In the genomic region with DNA sequence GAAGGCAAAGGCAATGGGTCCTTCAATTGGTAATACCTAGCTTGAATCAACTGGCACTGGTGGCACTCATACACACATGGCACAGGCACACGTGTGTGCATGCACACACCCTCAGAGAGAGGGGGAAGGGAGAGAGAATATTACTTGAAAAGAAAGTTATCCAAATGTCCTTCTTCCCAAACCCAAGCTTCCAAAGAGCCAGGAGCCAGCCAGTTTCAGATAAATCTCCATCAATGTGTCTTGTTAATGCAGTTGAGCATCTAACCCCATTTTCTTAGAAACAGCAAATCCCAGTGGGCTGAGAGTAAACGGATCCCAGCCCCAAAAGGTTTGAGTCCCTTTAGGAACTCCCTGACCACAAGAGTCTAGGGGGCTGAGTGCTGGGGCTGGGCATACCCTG, we compare ENCODE assay signal across 26 mouse cellular contexts. TPM values are rescaled to one million over a fixed set of nuclear protein-coding genes. Genes with fewer than 3 reads are reported as not detected.
DNase-seq lines count a peak whose midpoint lies in the region; ATAC-seq and TF ChIP-seq lines count a peak whose summit lies in the region.
"Had no signal": no experiment of that assay in that cellular context is flagged by ENCODE, and none has a peak within 500 bp of the region (broad histone marks: within the 10 kb centered on the region; RNA-seq: fewer than 3 reads in every experiment).

No protein-coding gene starts in this region.

- H3K9ac ChIP-seq in heart, adult 2 months (ENCODE audit: low read depth, low read length), result no peak overlapping the region
- H3K9ac ChIP-seq in intestine, postnatal 0 days (ENCODE audit: low read depth, low read length), result no peak overlapping the region
- H3K9ac ChIP-seq: forebrain, embryonic 12.5 days; forebrain, embryonic 15.5 days; hindbrain, embryonic 13.5 days had no signal

- H3K27me3 ChIP-seq in heart, adult 2 months (ENCODE audit: control insufficient read depth, insufficient read depth, low read length), result no peaks in the 10 kb centered on the region
- no peaks in the 10 kb centered on the region for H3K27me3 ChIP-seq in spleen, adult 2 months (ENCODE audit: control insufficient read depth, insufficient read depth, low read length)
- H3K27me3 ChIP-seq in intestine, postnatal 0 days (replicated peaks; ENCODE audit: control insufficient read depth, insufficient read depth, low read length), result no peaks in the 10 kb centered on the region
- no peaks in the 10 kb centered on the region for H3K27me3 ChIP-seq in embryonic facial prominence, embryonic 10.5 days (replicated peaks; ENCODE audit: low read depth, poor library complexity, severe bottlenecking)
- H3K27me3 ChIP-seq: embryonic facial prominence, embryonic 13.5 days; forebrain, embryonic 12.5 days; forebrain, embryonic 15.5 days; hindbrain, embryonic 13.5 days had no signal

- TF ChIP-seq CTCF in heart, adult 2 months (IDR thresholded peaks at IDR 0.05), result no peak
- no peak for TF ChIP-seq CTCF in spleen, adult 2 months (IDR thresholded peaks at IDR 0.05; ENCODE audit: extremely low read depth, insufficient read depth, insufficient read length, insufficient replicate concordance)
- no peak for TF ChIP-seq CTCF in bone marrow macrophage, adult 2 months (IDR thresholded peaks at IDR 0.05; ENCODE audit: low read depth, low read length)
- TF ChIP-seq CTCF in intestine, postnatal 0 days (IDR thresholded peaks at IDR 0.05; ENCODE audit: low read depth), result no peak

- H3K27ac ChIP-seq in heart, adult 2 months, result peak overlapping the region; percentile 45
- peak overlapping the region; percentile 43 for H3K27ac ChIP-seq in spleen, adult 2 months (ENCODE audit: insufficient read depth, low read length)
- H3K27ac ChIP-seq in bone marrow macrophage, adult 2 months (ENCODE audit: insufficient read depth, low read depth, low read length), result 0 out of 2 replicates have a peak overlapping the region, but pooled peaks have one; percentile 1
- peak overlapping the region; percentile 71 for H3K27ac ChIP-seq in brown adipose tissue, adult 24 weeks (replicated peaks; ENCODE audit: low read depth, low read length)
- H3K27ac ChIP-seq in intestine, postnatal 0 days (ENCODE audit: low read depth, low read length), result no peak overlapping the region
- no peak overlapping the region for H3K27ac ChIP-seq in embryonic facial prominence, embryonic 10.5 days (replicated peaks)
- H3K27ac ChIP-seq: forebrain, embryonic 12.5 days; forebrain, embryonic 15.5 days; hindbrain, embryonic 13.5 days had no signal

- no peak for TF ChIP-seq EP300 in heart, adult 2 months (IDR thresholded peaks at IDR 0.05; ENCODE audit: insufficient read depth, low read depth, low read length)

- H3K4me1 ChIP-seq in heart, adult 2 months (ENCODE audit: control insufficient read depth, insufficient read depth, low read length), result peaks cover 34% of the 10 kb centered on the region
- peaks cover 72% of the 10 kb centered on the region for H3K4me1 ChIP-seq in spleen, adult 2 months (ENCODE audit: control insufficient read depth, insufficient read depth, insufficient read length)
- peaks cover 76% of the 10 kb centered on the region for H3K4me1 ChIP-seq in bone marrow macrophage, adult 2 months (ENCODE audit: control insufficient read depth, insufficient read depth, low read length)
- H3K4me1 ChIP-seq in brown adipose tissue, adult 24 weeks (ENCODE audit: control insufficient read depth, insufficient read depth, insufficient read length, low read length), result peaks cover 55% of the 10 kb centered on the region
- H3K4me1 ChIP-seq in intestine, postnatal 0 days (replicated peaks; ENCODE audit: control insufficient read depth, insufficient read depth, low read length), result no peaks in the 10 kb centered on the region
- H3K4me1 ChIP-seq in embryonic facial prominence, embryonic 10.5 days, result peaks cover 73% of the 10 kb centered on the region
- H3K4me1 ChIP-seq: forebrain, embryonic 15.5 days; hindbrain, embryonic 13.5 days had no signal

- 0 out of 2 replicates have a peak overlapping the region, but pooled peaks have one; percentile 8 for H3K4me3 ChIP-seq in heart, adult 2 months
- H3K4me3 ChIP-seq in spleen, adult 2 months (ENCODE audit: extremely low read depth, insufficient read depth, insufficient read length), result no peak overlapping the region
- no peak overlapping the region for H3K4me3 ChIP-seq in bone marrow macrophage, adult 2 months (ENCODE audit: insufficient read depth, low read length)
- H3K4me3 ChIP-seq in brown adipose tissue, adult 24 weeks (ENCODE audit: insufficient read depth, low read depth, low read length), result no peak overlapping the region
- H3K4me3 ChIP-seq in intestine, postnatal 0 days (ENCODE audit: low read depth, low read length), result no peak overlapping the region
- H3K4me3 ChIP-seq in embryonic facial prominence, embryonic 10.5 days, result no peak overlapping the region
- H3K4me3 ChIP-seq: embryonic facial prominence, embryonic 13.5 days; erythroblast, embryonic 14.5 days; forebrain, embryonic 12.5 days; forebrain, embryonic 15.5 days; hindbrain, embryonic 10.5 days; hindbrain, embryonic 13.5 days had no signal

- TF ChIP-seq POLR2A in heart, adult 2 months (IDR thresholded peaks at IDR 0.05; ENCODE audit: insufficient read depth, low read depth, low read length), result no peak
- TF ChIP-seq POLR2A in spleen, adult 2 months (IDR thresholded peaks at IDR 0.05; ENCODE audit: low read depth, low read length), result no peak
- TF ChIP-seq POLR2A in bone marrow macrophage, adult 2 months (IDR thresholded peaks at IDR 0.05; ENCODE audit: borderline replicate concordance, low read depth, low read length), result no peak

- no peak for ATAC-seq in intestine, postnatal 0 days
- ATAC-seq: CD4-positive, CD25-positive, alpha-beta regulatory T cell, adult 4 months; forebrain, embryonic 15.5 days; hindbrain, embryonic 16.5 days had no signal

- peaks cover 42% of the 10 kb centered on the region for H3K36me3 ChIP-seq in heart, adult 2 months (ENCODE audit: control insufficient read depth, insufficient read depth, low read length)
- H3K36me3 ChIP-seq in spleen, adult 2 months (ENCODE audit: control insufficient read depth, insufficient read depth, low read length), result peaks cover 1% of the 10 kb centered on the region; the same call in 1 of the 2 replicates
- no peaks in the 10 kb centered on the region for H3K36me3 ChIP-seq in intestine, postnatal 0 days (ENCODE audit: control insufficient read depth, insufficient read depth)
- peaks cover 25% of the 10 kb centered on the region for H3K36me3 ChIP-seq in embryonic facial prominence, embryonic 10.5 days (replicated peaks)
- H3K36me3 ChIP-seq: embryonic facial prominence, embryonic 13.5 days; forebrain, embryonic 12.5 days; forebrain, embryonic 15.5 days; hindbrain, embryonic 10.5 days; hindbrain, embryonic 13.5 days had no signal

- intact Hi-C loops in heart, adult 2 months (cut with DNase I), result no loop called here

- H3K9me3 ChIP-seq in intestine, postnatal 0 days (ENCODE audit: control insufficient read depth), result no peaks in the 10 kb centered on the region
- no peaks in the 10 kb centered on the region for H3K9me3 ChIP-seq in embryonic facial prominence, embryonic 10.5 days
- H3K9me3 ChIP-seq: embryonic facial prominence, embryonic 13.5 days; forebrain, embryonic 12.5 days; forebrain, embryonic 15.5 days; hindbrain, embryonic 10.5 days; hindbrain, embryonic 13.5 days had no signal

- WGBS in heart, adult 2 months, result 52% methylated on average over 2 of the region's 2 CpGs
- 45% methylated on average over 2 of the region's 2 CpGs for WGBS in spleen, adult 2 months
- WGBS in intestine, postnatal 0 days, result 69% methylated on average over 2 of the region's 2 CpGs
- 73% methylated on average over 2 of the region's 2 CpGs for WGBS in embryonic facial prominence, embryonic 10.5 days

- H3K79me2 ChIP-seq in heart, adult 2 months (replicated peaks; ENCODE audit: control insufficient read depth, insufficient read depth, low read length), result peaks cover 5% of the 10 kb centered on the region; the same call in 1 of the 2 replicates

- H3K4me2 ChIP-seq in intestine, postnatal 0 days (replicated peaks; ENCODE audit: low read depth), result no peak overlapping the region
- H3K4me2 ChIP-seq: embryonic facial prominence, embryonic 13.5 days; forebrain, embryonic 12.5 days; forebrain, embryonic 15.5 days; heart, embryonic 11.5 days; hindbrain, embryonic 13.5 days had no signal

- DNase-seq in heart, adult 2 months, result peak in 1 of 2 experiments; percentile 11
- DNase-seq in heart, adult 18-20 months, result no peak
- DNase-seq in spleen, adult 2 months (ENCODE audit: low read depth in 1 of 2, low spot score in 2 of 2), result no peak
- DNase-seq in spleen, postnatal 4 days (ENCODE audit: low spot score in 2 of 2), result no peak
- no peak for DNase-seq in embryonic facial prominence, embryonic 10.5 days (ENCODE audit: low spot score)
- DNase-seq: adrenal gland, adult 2 months; adrenal gland, postnatal 14 days; cerebellum, adult 2 months; cerebellum, adult 9-11 months; cerebellum, postnatal 25 days; gastrocnemius, postnatal 10 days; gastrocnemius, postnatal 36 days; heart, postnatal 36 days had no signal

RNA-seq across cellular contexts. Expression of gene Fli1, which starts 29.2 kb away (rescaled TPM):
- total RNA-seq in heart, adult 2 months (2021), result 10 to 100 TPM; 23.5 to 28.2 TPM
- 14.9 and 17.4 TPM in 2 replicates for polyA plus RNA-seq in heart, adult 2 months (2012; rRNA removed)
- total RNA-seq in heart, adult 18-20 months (2021), result 10 to 100 TPM; 17.1 to 19.3 TPM
- polyA plus RNA-seq in spleen, adult 2 months (2012; rRNA removed), result 24.4 and 31.3 TPM in 2 replicates
- 124 and 127 TPM in 2 replicates for polyA plus RNA-seq in bone marrow macrophage, adult 2 months (2012; ENCODE audit: insufficient read depth, insufficient read length, missing spikeins)
- 11.7 and 19.1 TPM in 2 replicates for polyA plus RNA-seq in brown adipose tissue, adult 24 weeks (2012; ENCODE audit: insufficient read depth, insufficient read length, missing spikeins)
- 6.0 and 6.1 TPM in 2 replicates for polyA plus RNA-seq in intestine, postnatal 0 days (2015; fragmentation: Nextera tagmentation; extraction: Ambion mirVana)
- 54.8 and 56.7 TPM in 2 replicates for polyA plus RNA-seq in embryonic facial prominence, embryonic 10.5 days (2016; fragmentation: Nextera tagmentation; extraction: Ambion mirVana)
- polyA plus RNA-seq: C2C12 had no signal

Comparison
In these comparisons a context has a peak if more than half of its experiments do, and no peak if none do; other contexts are left out.
1. H3K27ac ChIP-seq: peak in heart, adult 2 months (single experiment), spleen, adult 2 months (single experiment), bone marrow macrophage, adult 2 months (single experiment) and brown adipose tissue, adult 24 weeks (single experiment); none in intestine, postnatal 0 days (single experiment) and embryonic facial prominence, embryonic 10.5 days (single experiment).